Mouse (Mus musculus) hindbrain, embryonic 10.5 days (tissue): Measurements from ENCODE around the gene Tprg. TPM values are rescaled to one million over a fixed set of nuclear protein-coding genes. Genes with fewer than 3 reads are reported as not detected.

ENCODE experiments used
- DNase-seq: peaks from one replicate; pipeline ENCODE4 v3.0.0-alpha.2; 2017; ENCODE audit warnings: low spot score
- H3K27ac ChIP-seq: fragments of 300-500 bp; sonication (generic); 2 replicates; pipeline ENCODE4 v1.5.1; 2016; ENCODE audit warnings: mild to moderate bottlenecking, moderate library complexity
- H3K27me3 ChIP-seq: fragments of 300-500 bp; sonication (generic); 2 replicates; pipeline ENCODE4 v1.6.1; 2016; ENCODE audit warnings: mild to moderate bottlenecking; ENCODE audit not compliant: poor library complexity, insufficient read depth, severe bottlenecking
- H3K36me3 ChIP-seq: fragments of 300-500 bp; sonication (generic); 2 replicates; pipeline ENCODE4 v1.6.1; 2016; ENCODE audit warnings: mild to moderate bottlenecking, moderate library complexity
- H3K4me1 ChIP-seq: fragments of 300-500 bp; sonication (generic); replicated peaks from 2 replicates; pipeline ENCODE4 v1.6.1; 2016; ENCODE audit warnings: mild to moderate bottlenecking
- H3K4me3 ChIP-seq: fragments of 300-500 bp; sonication (generic); 2 replicates; pipeline ENCODE4 v1.5.1; 2016; ENCODE audit warnings: mild to moderate bottlenecking, moderate library complexity
- H3K9me3 ChIP-seq: fragments of 300-500 bp; sonication (generic); 2 replicates; pipeline ENCODE4 v1.6.1; 2016; ENCODE audit warnings: mild to moderate bottlenecking, moderate library complexity
- WGBS: fragments of 180-500 bp; shearing (Covaris S2); methylation state at CpG from one replicate; pipeline ENCODE4 v1.1.7; 2016; 5-methylcytosine and 5-hydroxymethylcytosine counted together
- polyA plus RNA-seq: library from polyadenylated mRNA; unstranded; fragments of >200 nt; fragmentation: Nextera tagmentation; extraction: Ambion mirVana; gene quantifications from 2 replicates; pipeline ENCODE4 v1.2.1, GENCODE M21; 2016

Tprg gene
- polyA plus RNA-seq, 1 experiment from 2014 or later: not detected

DNA sequence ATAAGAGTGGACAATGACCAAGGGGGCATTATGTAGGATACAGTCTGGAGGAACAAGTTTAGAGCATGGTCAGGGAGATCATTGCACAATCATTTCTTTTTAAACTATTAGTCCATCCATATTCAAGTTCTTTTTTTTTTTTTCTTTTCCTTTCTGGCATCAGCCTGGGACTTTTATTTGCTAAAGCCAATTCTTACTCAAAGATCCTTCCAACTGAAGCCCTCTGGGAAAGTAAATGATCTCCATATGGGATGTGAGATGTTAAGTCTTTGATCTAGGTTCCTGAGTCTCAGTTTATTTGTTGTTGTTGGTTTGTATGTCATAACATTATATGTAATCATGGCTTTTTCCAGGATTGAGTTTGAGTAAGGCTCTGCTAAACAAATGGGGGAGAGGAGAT, 128.6 kb downstream of the Tprg start:
- Histone ChIP-seq H3K27ac (no peak overlapping the region), H3K9me3 (no peaks in the 10 kb centered on the region), H3K4me3 (no peak overlapping the region), H3K27me3 (no peaks in the 10 kb centered on the region), H3K4me1 (no peaks in the 10 kb centered on the region), H3K36me3 (no peaks in the 10 kb centered on the region)
- no peak for DNase-seq

DNA sequence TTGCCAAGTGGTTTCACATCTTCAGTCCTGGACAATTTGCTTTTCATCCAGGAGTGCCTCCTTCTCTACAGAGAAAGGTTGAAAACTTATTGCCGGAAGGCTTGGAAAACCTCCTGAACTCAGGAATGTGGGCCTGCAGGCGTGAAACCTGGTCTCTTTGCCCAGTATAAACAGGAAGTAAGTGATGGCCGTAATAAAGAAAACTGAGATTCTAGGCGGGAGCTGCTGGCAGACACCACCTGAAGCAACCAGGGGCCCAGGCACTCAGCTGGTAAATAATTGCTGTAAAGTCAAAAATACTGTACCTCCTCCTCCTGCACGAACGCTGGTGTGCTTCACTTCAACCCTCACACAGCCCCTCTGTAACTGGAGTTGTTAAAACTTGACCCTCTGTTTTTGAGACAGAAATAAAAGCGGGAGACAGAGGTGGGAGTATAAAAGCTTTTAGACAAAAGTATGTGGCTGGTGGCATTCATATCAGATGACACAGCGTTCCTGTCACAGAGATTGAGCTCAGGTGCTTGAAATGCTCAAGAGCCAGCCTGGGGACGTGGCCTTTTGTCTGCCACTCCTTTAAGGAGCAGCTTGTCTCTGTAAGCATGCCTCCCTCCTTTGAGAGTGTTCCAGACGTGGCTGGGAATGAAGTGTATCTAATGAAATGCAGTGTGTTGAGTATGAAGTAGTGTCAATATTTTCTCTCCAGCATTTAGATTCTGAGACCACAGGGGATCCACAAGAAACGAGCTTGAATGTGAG, 131.4 kb downstream of the Tprg start:
- H3K27me3 ChIP-seq: no peaks in the 10 kb centered on the region
- no peaks in the 10 kb centered on the region for H3K36me3 ChIP-seq
- H3K9me3 ChIP-seq: no peaks in the 10 kb centered on the region
- no peak for DNase-seq
- H3K4me1 ChIP-seq: no peaks in the 10 kb centered on the region
- no peak overlapping the region for H3K4me3 ChIP-seq
- 54% methylated on average over 11 of the region's 11 CpGs for WGBS
- H3K27ac ChIP-seq: no peak overlapping the region

DNA sequence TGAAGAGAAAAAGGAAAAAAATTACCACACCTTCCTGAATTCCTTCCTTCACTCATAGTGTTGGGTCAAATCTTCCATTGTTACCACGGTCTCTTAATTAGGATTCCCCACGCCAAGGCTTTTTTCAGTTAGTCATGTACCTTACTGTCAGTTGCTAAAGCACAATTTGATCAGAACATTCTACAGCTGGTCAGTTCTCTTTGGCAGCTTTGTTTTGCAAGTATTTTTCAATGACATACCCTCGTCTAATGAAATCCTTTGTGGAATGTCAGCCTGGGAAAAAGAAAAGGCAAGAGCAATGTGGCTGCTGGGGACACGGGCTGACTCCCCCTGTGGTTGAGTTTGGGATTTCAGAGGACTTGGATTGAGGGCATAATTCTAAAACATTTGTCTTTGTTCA, 136.4 kb downstream of the Tprg start:
- H3K27ac ChIP-seq: no peak overlapping the region
- DNase-seq: no peak
- H3K27me3 ChIP-seq: no peaks in the 10 kb centered on the region
- no peak overlapping the region for H3K4me3 ChIP-seq
- 65% methylated on average over 4 of the region's 4 CpGs for WGBS
- no peaks in the 10 kb centered on the region for H3K36me3 ChIP-seq
- H3K4me1 ChIP-seq: no peaks in the 10 kb centered on the region
- H3K9me3 ChIP-seq: no peaks in the 10 kb centered on the region

DNA sequence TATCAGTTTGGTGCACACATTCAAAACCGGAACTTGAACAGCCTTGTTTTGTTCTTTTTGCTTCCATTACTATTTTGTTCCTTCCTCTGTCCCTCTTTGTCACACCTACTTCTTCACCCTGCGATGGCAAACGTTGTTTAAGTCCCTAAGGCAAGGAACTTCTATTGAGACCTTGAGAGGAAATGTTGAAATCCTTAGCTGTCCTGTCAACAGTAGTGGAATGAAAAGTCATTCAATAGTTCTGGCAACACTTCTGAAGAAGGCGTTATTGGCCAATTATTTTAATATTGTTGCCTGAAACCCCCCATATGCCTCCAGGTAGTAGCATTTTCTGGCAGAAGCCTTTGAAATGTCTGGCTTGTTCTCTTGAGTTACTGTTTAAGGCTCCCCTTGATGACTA, 137.4 kb downstream of the Tprg start:
- Histone ChIP-seq H3K27ac (no peak overlapping the region), H3K9me3 (no peaks in the 10 kb centered on the region), H3K4me3 (no peak overlapping the region), H3K4me1 (no peaks in the 10 kb centered on the region), H3K27me3 (no peaks in the 10 kb centered on the region), H3K36me3 (no peaks in the 10 kb centered on the region)
- WGBS: 85% methylated on average over 4 of the region's 4 CpGs
- DNase-seq: no peak

DNA sequence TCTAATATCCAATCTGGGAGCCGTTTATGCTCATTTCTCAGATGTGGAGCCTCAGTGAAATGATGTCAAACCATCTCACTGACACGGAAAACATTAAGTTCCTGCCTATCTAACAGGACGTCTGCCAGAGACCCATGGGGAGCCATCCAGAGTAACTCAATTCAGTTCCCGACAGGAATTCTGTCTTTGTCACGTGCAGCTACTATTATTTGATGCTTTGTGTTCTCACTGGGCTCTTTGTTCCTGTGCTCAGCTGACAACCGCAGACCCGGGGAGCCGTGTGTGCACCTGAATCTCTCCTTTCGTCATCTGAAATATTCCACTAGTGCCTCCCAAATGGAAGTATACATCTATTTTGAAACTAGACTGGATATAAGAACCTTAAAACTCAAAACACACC, 138.3 kb downstream of the Tprg start:
- no peak overlapping the region for H3K27ac ChIP-seq
- H3K4me1 ChIP-seq: no peaks in the 10 kb centered on the region
- H3K27me3 ChIP-seq: no peaks in the 10 kb centered on the region
- H3K4me3 ChIP-seq: no peak overlapping the region
- no peaks in the 10 kb centered on the region for H3K9me3 ChIP-seq
- no peak for DNase-seq
- H3K36me3 ChIP-seq: no peaks in the 10 kb centered on the region
- 45% methylated on average over 9 of the region's 9 CpGs for WGBS

DNA sequence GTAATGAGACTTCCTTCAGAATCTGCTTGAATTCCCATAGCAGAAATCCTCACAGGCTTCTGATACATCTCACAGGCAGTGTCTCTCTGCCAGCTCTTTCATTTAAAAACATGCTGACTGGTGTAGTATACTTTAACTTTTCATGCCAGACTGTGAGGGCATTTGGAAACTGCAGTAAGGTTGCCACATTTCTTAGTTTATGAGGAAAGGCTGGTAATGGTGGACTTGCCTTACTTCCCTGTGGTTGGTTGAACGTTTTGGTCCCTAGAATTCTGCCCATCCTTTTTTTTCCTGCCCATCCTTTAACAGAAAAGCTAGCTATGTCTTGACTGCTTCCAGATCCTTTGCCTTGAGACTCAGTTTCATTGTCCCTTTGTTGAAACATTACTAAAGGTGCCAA, 138.8 kb downstream of the Tprg start:
- no peak overlapping the region for H3K4me3 ChIP-seq
- H3K9me3 ChIP-seq: no peaks in the 10 kb centered on the region
- no peaks in the 10 kb centered on the region for H3K4me1 ChIP-seq
- H3K27ac ChIP-seq: no peak overlapping the region
- no peaks in the 10 kb centered on the region for H3K36me3 ChIP-seq
- H3K27me3 ChIP-seq: no peaks in the 10 kb centered on the region
- no peak for DNase-seq
- WGBS: 51% methylated on average over 1 of the region's 1 CpGs

DNA sequence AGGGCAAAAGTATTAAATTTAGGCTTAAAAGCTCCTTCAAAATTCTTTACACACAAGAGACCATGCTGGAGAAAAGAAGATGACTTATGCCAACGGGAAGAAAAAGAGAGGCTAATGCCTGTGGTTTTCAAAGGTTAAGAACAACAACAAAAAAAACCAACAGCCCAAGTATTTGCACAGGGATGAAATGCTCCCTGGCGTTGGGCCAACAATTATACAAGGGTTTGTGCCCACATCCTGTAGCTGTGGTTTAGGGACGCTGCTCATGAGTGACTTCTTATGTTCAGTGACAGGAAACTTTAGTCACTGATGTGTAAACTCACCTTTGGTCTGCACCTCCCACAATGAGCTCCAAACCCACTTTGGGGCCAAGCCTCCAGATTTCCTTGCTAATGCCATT, 139.6 kb downstream of the Tprg start:
- Histone ChIP-seq H3K27ac (no peak overlapping the region), H3K27me3 (no peaks in the 10 kb centered on the region), H3K9me3 (no peaks in the 10 kb centered on the region), H3K4me1 (no peaks in the 10 kb centered on the region), H3K4me3 (no peak overlapping the region), H3K36me3 (no peaks in the 10 kb centered on the region)
- WGBS: 65% methylated on average over 3 of the region's 3 CpGs
- no peak for DNase-seq

DNA sequence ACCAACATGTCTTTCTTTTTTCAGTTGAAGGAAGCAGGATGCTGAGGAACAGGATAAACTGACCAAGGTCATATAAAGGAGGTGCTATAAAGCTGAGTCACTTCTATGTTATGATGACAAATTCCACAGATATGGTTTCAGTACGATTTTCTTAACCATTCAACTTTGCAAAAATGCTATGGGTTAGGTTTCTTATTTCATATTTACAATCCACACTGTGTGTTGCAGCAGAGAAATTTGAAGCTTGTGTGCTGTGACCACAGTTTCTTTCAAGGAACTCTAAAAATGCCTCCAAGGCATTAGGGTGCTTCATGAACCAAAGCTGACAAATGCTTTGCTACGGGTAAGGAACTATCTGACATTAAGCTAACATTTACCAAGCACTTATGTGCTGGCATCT, 153.4 kb downstream of the Tprg start:
- no peak for DNase-seq
- no peak overlapping the region for H3K27ac ChIP-seq
- WGBS: 75% methylated on average over 2 of the region's 2 CpGs
- no peaks in the 10 kb centered on the region for H3K36me3 ChIP-seq
- no peaks in the 10 kb centered on the region for H3K4me1 ChIP-seq
- H3K27me3 ChIP-seq: no peaks in the 10 kb centered on the region
- no peak overlapping the region for H3K4me3 ChIP-seq
- H3K9me3 ChIP-seq: no peaks in the 10 kb centered on the region

DNA sequence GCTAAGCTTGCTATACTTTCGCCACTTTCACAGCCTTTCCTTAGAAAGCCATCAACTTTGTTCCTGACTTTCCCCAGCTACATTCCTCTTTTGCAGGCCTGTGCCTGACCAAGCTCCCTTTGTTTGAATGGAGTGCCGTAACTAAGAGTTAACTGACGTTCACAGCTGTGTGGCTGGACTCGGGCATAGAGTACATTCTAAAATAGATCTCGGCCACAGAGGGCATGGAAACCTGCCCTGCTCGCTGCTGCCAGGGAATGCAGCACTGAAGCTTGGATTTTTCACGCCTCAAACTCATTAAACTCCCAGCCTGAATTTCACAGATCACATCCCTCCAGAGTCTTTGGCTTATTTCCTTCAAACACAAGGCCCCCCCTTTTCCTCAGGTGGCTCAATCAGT, 159.0 kb downstream of the Tprg start:
- Histone ChIP-seq H3K9me3 (no peaks in the 10 kb centered on the region), H3K36me3 (no peaks in the 10 kb centered on the region), H3K27me3 (no peaks in the 10 kb centered on the region), H3K27ac (no peak overlapping the region), H3K4me1 (peaks cover 13% of the 10 kb centered on the region), H3K4me3 (no peak overlapping the region)
- DNase-seq: no peak
- 66% methylated on average over 7 of the region's 7 CpGs for WGBS

DNA sequence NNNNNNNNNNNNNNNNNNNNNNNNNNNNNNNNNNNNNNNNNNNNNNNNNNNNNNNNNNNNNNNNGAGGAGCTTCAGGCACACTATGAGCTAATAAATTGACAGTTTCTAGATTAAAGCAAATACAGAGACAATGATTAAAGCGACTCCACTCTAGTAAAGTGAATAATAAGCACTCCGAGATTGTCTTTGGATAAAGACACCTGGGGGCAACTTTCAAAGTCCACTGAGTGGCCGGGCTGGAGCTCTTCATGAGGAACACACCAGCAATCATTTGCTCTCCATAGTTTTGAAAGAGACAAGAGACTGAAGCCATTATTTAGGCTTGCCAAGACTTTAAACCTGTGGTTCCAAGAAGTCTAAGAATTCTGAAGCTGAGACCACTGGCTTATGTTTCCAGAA, 164.9 kb downstream of the Tprg start:
- no peak overlapping the region for H3K27ac ChIP-seq
- no peak overlapping the region for H3K4me3 ChIP-seq
- H3K9me3 ChIP-seq: no peaks in the 10 kb centered on the region
- DNase-seq: no peak
- 86% methylated on average over 3 of the region's 3 CpGs for WGBS
- peaks cover 13% of the 10 kb centered on the region for H3K4me1 ChIP-seq
- H3K27me3 ChIP-seq: no peaks in the 10 kb centered on the region
- no peaks in the 10 kb centered on the region for H3K36me3 ChIP-seq

DNA sequence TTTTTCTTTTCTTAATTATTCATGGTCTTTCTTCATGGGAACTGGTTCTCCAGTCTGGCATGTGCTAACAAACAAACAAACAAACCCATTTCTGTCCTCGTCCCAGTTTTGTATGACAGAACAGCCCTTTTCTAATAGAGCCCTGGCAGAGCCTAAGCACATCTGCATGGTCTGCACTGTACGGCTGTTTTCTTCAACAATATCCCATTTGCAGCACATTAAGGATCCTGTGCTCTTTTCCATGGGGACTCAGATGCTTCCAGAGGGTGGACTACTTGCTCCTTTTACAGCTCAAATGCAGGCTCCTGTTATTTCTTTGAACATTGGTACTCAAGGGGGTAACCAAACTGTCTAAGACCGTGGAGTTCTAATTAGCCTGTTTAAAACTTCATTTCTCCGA, 178.1 kb downstream of the Tprg start:
- no peaks in the 10 kb centered on the region for H3K9me3 ChIP-seq
- no peaks in the 10 kb centered on the region for H3K36me3 ChIP-seq
- H3K27ac ChIP-seq: no peak overlapping the region
- WGBS: 85% methylated on average over 4 of the region's 4 CpGs
- DNase-seq: no peak
- H3K27me3 ChIP-seq: no peaks in the 10 kb centered on the region
- H3K4me3 ChIP-seq: no peak overlapping the region
- H3K4me1 ChIP-seq: 0 out of 2 replicates have a peak, but pooled peaks cover 5% of the 10 kb centered on the region

DNA sequence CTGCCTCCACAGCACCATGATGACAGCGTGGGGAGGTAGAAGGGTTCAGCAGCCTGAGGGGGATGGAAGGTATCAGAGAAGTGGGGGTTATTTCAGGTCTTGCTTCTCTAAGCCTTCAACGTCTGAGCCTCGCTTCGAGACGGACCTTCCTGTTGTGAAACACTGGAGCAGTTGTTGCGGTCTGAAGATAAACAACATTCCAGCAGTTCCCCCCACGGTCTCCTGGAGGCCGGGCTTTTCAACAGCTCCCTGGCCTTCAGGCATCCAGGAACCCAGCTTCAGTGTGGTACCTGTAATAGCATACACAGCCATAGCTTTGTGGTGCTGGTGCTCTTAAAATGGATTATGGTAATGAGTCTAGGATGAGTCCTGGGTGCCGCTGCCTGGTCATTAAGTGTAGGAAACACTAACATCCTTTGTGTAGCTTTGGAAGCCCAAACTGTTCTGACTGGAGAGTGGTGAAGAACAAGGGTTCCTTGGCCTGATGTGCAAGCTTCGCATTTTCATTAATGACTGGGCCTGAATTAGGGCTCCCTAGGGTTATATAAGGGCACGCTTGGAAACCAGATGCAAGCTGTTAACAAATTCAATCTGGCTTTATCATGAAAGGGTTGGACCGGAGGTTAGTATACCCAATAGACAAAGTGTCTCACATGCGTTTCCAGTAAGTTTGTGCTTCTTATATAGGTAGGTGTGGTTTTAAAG, 179.0 kb downstream of the Tprg start:
- Histone ChIP-seq H3K9me3 (no peaks in the 10 kb centered on the region), H3K36me3 (no peaks in the 10 kb centered on the region), H3K27me3 (no peaks in the 10 kb centered on the region), H3K4me3 (no peak overlapping the region), H3K4me1 (0 out of 2 replicates have a peak, but pooled peaks cover 5% of the 10 kb centered on the region), H3K27ac (no peak overlapping the region)
- WGBS: 52% methylated on average over 13 of the region's 13 CpGs
- DNase-seq: no peak

DNA sequence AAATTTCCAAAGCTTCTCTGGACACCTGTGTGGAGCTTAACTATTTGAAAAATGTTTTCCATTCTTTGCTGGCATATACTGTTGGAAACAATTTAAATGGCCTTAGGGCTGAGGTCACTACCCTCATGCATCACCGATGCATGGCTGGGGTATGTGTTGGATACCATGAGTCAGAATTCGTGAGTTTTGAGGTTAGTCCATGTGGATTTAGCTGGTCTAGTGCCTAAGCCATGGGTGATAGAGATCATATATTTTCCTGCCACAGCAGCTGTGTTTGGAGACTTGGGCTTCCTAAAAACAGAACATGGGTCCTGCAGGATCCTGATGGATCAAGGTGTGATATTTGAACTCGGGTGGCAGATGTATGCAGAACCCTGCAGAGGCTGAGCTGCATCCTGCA, 181.4 kb downstream of the Tprg start:
- Histone ChIP-seq H3K4me3 (no peak overlapping the region), H3K9me3 (no peaks in the 10 kb centered on the region), H3K27ac (no peak overlapping the region), H3K36me3 (no peaks in the 10 kb centered on the region), H3K27me3 (no peaks in the 10 kb centered on the region), H3K4me1 (0 out of 2 replicates have a peak, but pooled peaks cover 5% of the 10 kb centered on the region)
- 87% methylated on average over 3 of the region's 3 CpGs for WGBS
- no peak for DNase-seq
